Mouse (Mus musculus) stomach, postnatal 0 days (tissue): ENCODE measurements around the gene Scp2.

Source experiments
- CTCF ChIP-seq: IDR thresholded peaks from 2 replicates; pipeline ENCODE4 v1.5.1; 2016; ENCODE audit warnings: antibody characterized with exemption, low read depth, mild to moderate bottlenecking, moderate library complexity
- EP300 ChIP-seq: optimal IDR thresholded peaks from 2 replicates; pipeline ENCODE3; 2016; ENCODE audit warnings: antibody characterized with exemption

DNA sequence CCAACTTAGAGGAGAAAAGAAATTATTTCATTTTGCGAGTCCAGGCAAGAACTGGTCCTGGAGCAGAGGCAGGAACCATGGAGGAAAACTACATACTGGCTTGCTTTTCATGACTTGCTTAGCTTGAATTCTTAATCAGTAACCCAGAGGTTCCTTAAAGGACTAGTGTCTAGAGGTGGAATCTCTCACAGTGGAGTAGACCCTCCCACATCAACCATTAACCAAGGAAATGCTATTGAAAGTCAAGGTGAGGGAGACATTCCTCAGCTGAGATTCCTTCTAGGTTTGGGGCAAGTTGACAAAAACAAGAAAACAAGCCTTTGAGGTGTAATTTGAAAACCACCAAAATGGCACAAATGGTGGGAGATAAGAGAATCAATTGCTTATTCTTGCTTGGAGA is at the start of gene Scp2:
- TF ChIP-seq CTCF = no peak
- TF ChIP-seq EP300 = no peak
